In genomic region chr2:166107911-166108310, GRCm38 (mm10) we compare ENCODE assay signal across 14 mouse cellular contexts. TPM values are rescaled to one million over a fixed set of nuclear protein-coding genes. Genes with fewer than 3 reads are reported as not detected.
A peak's percentile ranks its signal among the peaks of the same experiment; 100 is the strongest.
DNase-seq lines count a peak whose midpoint lies in the region; ATAC-seq and TF ChIP-seq lines count a peak whose summit lies in the region.
"Had no signal": no experiment of that assay in that cellular context is flagged by ENCODE, and none has a peak within 500 bp of the region (broad histone marks: within the 10 kb centered on the region; RNA-seq: fewer than 3 reads in every experiment).

No protein-coding gene starts in this region.

- H3K4me2 ChIP-seq in hindbrain, embryonic 13.5 days: no peak overlapping the region
- H3K4me2 ChIP-seq: embryonic facial prominence, embryonic 12.5 days; forebrain, embryonic 13.5 days; heart, embryonic 11.5 days; heart, embryonic 15.5 days; hindbrain, embryonic 15.5 days had no signal

- no peak for DNase-seq in hindbrain, embryonic 10.5 days (ENCODE audit: low spot score)
- peak; percentile 42 to 56 for DNase-seq in layer of hippocampus, postnatal 36 days
- no peak for DNase-seq in layer of hippocampus, postnatal 10 days (ENCODE audit: low spot score in 2 of 2)
- DNase-seq in right cerebral cortex, postnatal 10 days (ENCODE audit: low spot score in 2 of 2): peak; percentile 73 to 78
- DNase-seq in right cerebral cortex, postnatal 25 days: no peak
- DNase-seq in telencephalon, adult 2 months (ENCODE audit: low read depth, low spot score): peak; percentile 23
- no peak for DNase-seq in cerebellum, adult 2 months

- H3K27me3 ChIP-seq in hindbrain, embryonic 13.5 days: peaks cover 16% of the 10 kb centered on the region
- H3K27me3 ChIP-seq in hindbrain, embryonic 10.5 days (ENCODE audit: insufficient read depth, poor library complexity, severe bottlenecking): 0 out of 2 replicates have a peak, but pooled peaks cover 4% of the 10 kb centered on the region
- H3K27me3 ChIP-seq in cerebellum, adult 2 months (ENCODE audit: control insufficient read depth, insufficient read depth, low read length): no peaks in the 10 kb centered on the region
- H3K27me3 ChIP-seq: embryonic facial prominence, embryonic 12.5 days; forebrain, embryonic 13.5 days; heart, embryonic 15.5 days; hindbrain, embryonic 15.5 days had no signal

- TF ChIP-seq POLR2A in cerebellum, adult 2 months (IDR thresholded peaks at IDR 0.05; ENCODE audit: borderline replicate concordance, insufficient read depth, low read length): no peak

- TF ChIP-seq CTCF in cerebellum, adult 2 months (IDR thresholded peaks at IDR 0.05; ENCODE audit: borderline replicate concordance, insufficient read depth, low read depth, low read length): no peak

- 43% methylated on average over 5 of the region's 5 CpGs for WGBS in hindbrain, embryonic 13.5 days
- 80% methylated on average over 5 of the region's 5 CpGs for WGBS in hindbrain, embryonic 10.5 days
- 31% methylated on average over 5 of the region's 5 CpGs for WGBS in cerebellum, adult 2 months

- 0 out of 2 replicates have a peak overlapping the region, but pooled peaks have one; percentile 15 for H3K27ac ChIP-seq in hindbrain, embryonic 13.5 days
- no peak overlapping the region for H3K27ac ChIP-seq in hindbrain, embryonic 10.5 days
- no peak overlapping the region for H3K27ac ChIP-seq in cerebellum, adult 2 months (ENCODE audit: insufficient read depth, low read length)
- H3K27ac ChIP-seq: embryonic facial prominence, embryonic 12.5 days; forebrain, embryonic 13.5 days; heart, adult 2 months; hindbrain, embryonic 15.5 days had no signal

- H3K9me3 ChIP-seq in hindbrain, embryonic 13.5 days: no peaks in the 10 kb centered on the region
- H3K9me3 ChIP-seq in hindbrain, embryonic 10.5 days: no peaks in the 10 kb centered on the region
- H3K9me3 ChIP-seq: embryonic facial prominence, embryonic 12.5 days; forebrain, embryonic 13.5 days; heart, embryonic 15.5 days; hindbrain, embryonic 15.5 days had no signal

- no peak overlapping the region for H3K4me3 ChIP-seq in hindbrain, embryonic 13.5 days
- H3K4me3 ChIP-seq in hindbrain, embryonic 10.5 days: no peak overlapping the region
- no peak overlapping the region for H3K4me3 ChIP-seq in cerebellum, adult 2 months (replicated peaks; ENCODE audit: insufficient read depth, low read depth, low read length)
- H3K4me3 ChIP-seq: embryonic facial prominence, embryonic 12.5 days; forebrain, embryonic 13.5 days; heart, adult 2 months; heart, embryonic 15.5 days; hindbrain, embryonic 15.5 days had no signal

- no peak overlapping the region for H3K9ac ChIP-seq in hindbrain, embryonic 13.5 days
- H3K9ac ChIP-seq: embryonic facial prominence, embryonic 12.5 days; forebrain, embryonic 13.5 days; heart, embryonic 15.5 days; hindbrain, embryonic 15.5 days had no signal

- peaks cover 60% of the 10 kb centered on the region for H3K4me1 ChIP-seq in hindbrain, embryonic 13.5 days (replicated peaks)
- H3K4me1 ChIP-seq in hindbrain, embryonic 10.5 days (replicated peaks): peaks cover 50% of the 10 kb centered on the region
- H3K4me1 ChIP-seq in cerebellum, adult 2 months (ENCODE audit: control insufficient read depth, insufficient read depth, low read length): peaks cover 2% of the 10 kb centered on the region; the same call in 1 of the 2 replicates

- no peak for ATAC-seq in hindbrain, embryonic 13.5 days (ENCODE audit: low FRiP score)

- H3K36me3 ChIP-seq in hindbrain, embryonic 13.5 days: peaks cover 2% of the 10 kb centered on the region
- peaks cover 44% of the 10 kb centered on the region for H3K36me3 ChIP-seq in hindbrain, embryonic 10.5 days
- H3K36me3 ChIP-seq: hindbrain, embryonic 15.5 days had no signal

RNA-seq across cellular contexts. Expression of gene Sulf2, which starts 47.6 kb away (rescaled TPM):
- polyA plus RNA-seq in hindbrain, embryonic 13.5 days (2015; fragmentation: Nextera tagmentation; extraction: Ambion mirVana): 88.6 and 113 TPM in 2 replicates
- polyA plus RNA-seq in hindbrain, embryonic 10.5 days (2016; fragmentation: Nextera tagmentation; extraction: Ambion mirVana): 83.8 and 87.8 TPM in 2 replicates
- 100 to 1,000 TPM; 110 to 111 TPM for total RNA-seq in layer of hippocampus, postnatal 36 days (2021)
- 100 to 1,000 TPM; 192 to 224 TPM for total RNA-seq in layer of hippocampus, postnatal 10 days (2021)
- polyA plus RNA-seq in cerebellum, adult 2 months (2012; rRNA removed): 39.2 and 40.0 TPM in 2 replicates

Comparison
In these comparisons a context has a peak if more than half of its experiments do, and no peak if none do; other contexts are left out.
1. DNase-seq: peak in layer of hippocampus, postnatal 36 days (2 of 2), right cerebral cortex, postnatal 10 days (2 of 2) and telencephalon, adult 2 months (single experiment); none in hindbrain, embryonic 10.5 days (single experiment), layer of hippocampus, postnatal 10 days (0 of 2), right cerebral cortex, postnatal 25 days (single experiment) and cerebellum, adult 2 months (0 of 2).